Mouse (Mus musculus): ENCODE data around the gene Ola1.

DNA sequence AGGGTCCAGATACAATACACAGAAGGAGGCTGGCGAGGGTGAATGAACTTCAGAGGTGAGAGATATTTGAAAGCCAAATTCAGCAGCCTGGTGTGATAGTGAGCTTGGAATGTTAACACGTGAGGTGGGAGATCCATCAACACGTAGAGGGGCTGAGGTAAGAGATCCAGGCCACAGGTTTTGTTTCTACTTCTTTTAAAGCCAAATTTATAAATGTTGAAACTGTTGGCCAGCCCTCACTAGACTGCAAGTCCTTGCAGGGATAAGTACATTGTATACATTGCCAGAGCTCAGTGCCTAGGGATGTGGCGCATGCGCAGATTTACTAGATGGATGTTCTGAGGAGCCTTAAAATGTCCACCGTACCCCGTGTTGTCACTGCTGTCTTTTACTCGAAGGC is 168.3 kb downstream of the Ola1 start:
- no peak for TF ChIP-seq POLR2A (IDR thresholded peaks at IDR 0.05; ENCODE audit: borderline replicate concordance, control insufficient read depth, low read depth, low read length)
- no peak for TF ChIP-seq CTCF (IDR thresholded peaks at IDR 0.05; ENCODE audit: control insufficient read depth, insufficient read depth, low read length)

Measured in bone marrow, adult 2 months (tissue).